Mouse (Mus musculus) A20 (cell line): ENCODE measurements at regions not wholly inside any gene's neighbourhood (a gene's known extent, or its start where the extent isn't known, plus 50 kb on each side); places are given as distances from the start of the nearest gene placed in this dataset.

Experiments
- DNase-seq: peaks from one replicate; pipeline ENCODE4 v3.0.0-alpha.2; 2011; ENCODE audit warnings: low read depth, low spot score

GRCm38 (mm10) chrX:60833456-60833855, 59.8 kb downstream of the Sox3 start:
- no peak for DNase-seq

- no peak for DNase-seq
Observed at GRCm38 (mm10) chrX:60831330-60832027, 61.8 kb downstream of the Sox3 start.

- no peak for DNase-seq
Observed at GRCm38 (mm10) chrX:60825181-60826080, 67.8 kb downstream of the Sox3 start.

- DNase-seq: no peak
Observed at GRCm38 (mm10) chrX:60798567-60798966, 94.7 kb downstream of the Sox3 start.

- DNase-seq: no peak
Observed at GRCm38 (mm10) chrX:60780766-60781165, 112.5 kb downstream of the Sox3 start.

- no peak for DNase-seq
Observed at GRCm38 (mm10) chrX:60780161-60780560, 113.1 kb downstream of the Sox3 start.

GRCm38 (mm10) chrX:60773645-60774044, 119.6 kb downstream of the Sox3 start:
- DNase-seq: no peak

- no peak for DNase-seq
Observed at GRCm38 (mm10) chrX:60772439-60772838, 120.8 kb downstream of the Sox3 start.

GRCm38 (mm10) chrX:60750456-60750855, 142.8 kb downstream of the Sox3 start:
- DNase-seq: no peak

GRCm38 (mm10) chrX:60743971-60744370, 149.3 kb downstream of the Sox3 start:
- no peak for DNase-seq

- no peak for DNase-seq
Observed at GRCm38 (mm10) chrX:60743020-60743707, 150.1 kb downstream of the Sox3 start.

GRCm38 (mm10) chrX:60719428-60720151, 127.1 kb upstream of the Atp11c start:
- no peak for DNase-seq

- DNase-seq: no peak
Observed at GRCm38 (mm10) chrX:60718794-60719193, 126.3 kb upstream of the Atp11c start.

- peak; percentile 46 for DNase-seq
Observed at GRCm38 (mm10) chrX:60718156-60718769, 125.8 kb upstream of the Atp11c start.

- DNase-seq: no peak
Observed at GRCm38 (mm10) chrX:60681036-60681706, 88.7 kb upstream of the Atp11c start.

GRCm38 (mm10) chrX:60644726-60645318, 52.3 kb upstream of the Atp11c start:
- no peak for DNase-seq
